Mouse (Mus musculus): ENCODE results near the gene Cerk.

DNA sequence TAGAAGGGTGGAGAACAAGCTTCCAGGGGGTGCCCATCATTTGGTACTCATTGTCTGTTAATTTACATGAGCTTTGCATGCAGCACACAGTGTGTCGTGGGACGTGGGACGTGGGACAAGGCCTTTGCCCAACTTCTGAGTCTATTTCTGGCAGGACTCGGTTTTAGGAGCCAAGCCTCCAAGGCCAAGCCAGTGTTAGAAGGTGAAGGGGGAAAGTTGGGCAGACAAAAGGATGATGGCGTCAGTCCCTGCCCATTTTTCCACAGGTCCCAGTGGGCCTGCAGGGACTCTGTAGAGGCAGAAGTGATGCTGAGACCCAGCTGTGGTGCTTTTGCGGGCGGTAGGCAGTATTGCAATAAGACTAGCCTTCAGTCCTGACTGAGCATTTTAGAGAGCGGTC lies 95.4 kb downstream of the Cerk start:
- TF ChIP-seq POLR2A (IDR thresholded peaks at IDR 0.05; ENCODE audit: borderline replicate concordance, extremely low read depth, low read depth, low read length): no peak
- TF ChIP-seq CTCF (IDR thresholded peaks at IDR 0.05; ENCODE audit: insufficient read depth, low read length): no peak

Measured in lung, adult 2 months (tissue).